Mouse (Mus musculus): ENCODE measurements around the gene Fdxr. TPM values are rescaled to one million over a fixed set of nuclear protein-coding genes. Genes with fewer than 3 reads are reported as not detected.
A peak's percentile ranks its signal among the peaks of the same experiment; 100 is the strongest.

Fdxr gene
- polyA plus RNA-seq, 1 experiment: 32.6 TPM

DNA sequence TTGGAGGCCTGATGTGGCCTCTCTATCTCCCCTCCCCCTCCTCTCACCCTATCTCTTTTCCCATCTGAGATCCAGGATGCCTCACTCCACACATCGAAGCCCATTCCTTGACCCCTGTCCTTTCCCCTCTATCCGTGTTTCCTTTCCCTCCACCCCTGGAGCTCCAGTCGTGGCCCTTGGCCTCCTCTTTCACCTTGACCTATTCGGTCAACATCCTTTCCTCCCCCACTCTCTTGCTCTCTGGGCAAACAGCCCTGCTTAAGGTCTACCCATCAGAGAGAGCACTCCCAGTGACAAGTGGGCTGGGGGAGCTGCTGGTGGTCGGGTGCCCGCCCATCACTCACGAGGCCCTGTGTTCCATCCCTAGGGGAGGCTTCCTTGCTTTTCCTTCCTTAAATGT, 3.1 kb downstream of the Fdxr start:
- no peak overlapping the region for H3K27ac ChIP-seq (ENCODE audit: insufficient read depth, low read length)
- no peak overlapping the region for H3K4me3 ChIP-seq (ENCODE audit: insufficient read depth, low read length)
- H3K4me1 ChIP-seq (ENCODE audit: control insufficient read depth, insufficient read depth, low read length): peaks cover 3% of the 10 kb centered on the region; the same call in 1 of the 2 replicates
- TF ChIP-seq POLR2A (IDR thresholded peaks at IDR 0.05; ENCODE audit: extremely low read depth, insufficient read depth, low read length): no peak
- TF ChIP-seq CTCF (IDR thresholded peaks at IDR 0.05; ENCODE audit: extremely low read depth, insufficient read depth, low read length): no peak

DNA sequence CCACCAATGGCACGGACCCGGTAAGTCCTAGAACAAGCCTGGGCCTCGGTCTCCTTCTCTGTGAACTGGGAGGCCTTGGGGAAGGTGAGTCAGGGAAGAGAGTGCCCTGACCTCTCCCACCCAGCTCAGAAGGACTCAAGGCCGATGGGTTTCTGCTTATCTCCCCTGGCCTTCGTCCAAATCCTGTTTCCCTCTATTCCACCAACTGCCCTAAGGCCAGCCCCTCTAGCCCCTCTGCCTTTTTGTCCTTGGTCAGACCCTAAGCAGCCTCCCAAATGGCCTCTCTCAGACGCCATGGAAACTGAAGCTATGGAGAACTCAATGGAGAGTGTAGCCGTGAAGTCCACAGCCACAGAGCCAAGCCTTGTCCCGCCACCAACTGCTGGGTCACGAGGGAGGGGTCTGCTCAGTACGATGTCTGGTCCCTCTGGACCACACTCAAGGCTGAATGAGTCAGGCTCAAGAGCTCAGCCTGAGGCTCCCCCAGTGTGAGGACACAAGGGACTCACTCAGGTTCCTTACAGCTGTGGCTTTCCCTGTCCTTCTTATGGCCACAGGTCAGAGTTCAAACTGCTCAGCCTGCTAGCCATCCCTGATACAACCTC, 3.9 kb downstream of the Fdxr start:
- no peak overlapping the region for H3K4me3 ChIP-seq (ENCODE audit: insufficient read depth, low read length)
- TF ChIP-seq CTCF (IDR thresholded peaks at IDR 0.05; ENCODE audit: extremely low read depth, insufficient read depth, low read length) (no peak), POLR2A (IDR thresholded peaks at IDR 0.05; ENCODE audit: extremely low read depth, insufficient read depth, low read length) (no peak)

DNA sequence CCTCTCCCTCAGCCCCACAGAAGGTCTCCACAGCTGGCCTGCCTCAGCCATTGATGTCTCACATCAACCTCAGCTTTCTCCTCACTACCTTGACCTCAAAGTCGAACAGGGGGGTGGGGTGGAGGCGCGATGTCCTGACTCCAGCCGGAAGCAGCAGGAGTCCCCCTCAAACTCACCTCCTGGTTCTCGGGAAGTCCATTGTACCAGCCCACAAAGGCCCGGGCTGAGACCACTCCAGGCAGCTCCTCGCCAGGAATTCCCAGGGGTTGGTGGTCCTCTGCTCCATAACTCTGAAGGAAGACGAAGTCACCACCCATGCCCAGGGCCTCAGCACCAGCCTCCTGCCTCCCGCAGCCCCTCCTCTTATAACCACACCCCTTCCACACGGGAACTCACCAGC, 5.4 kb downstream of the Fdxr start:
- Histone ChIP-seq H3K4me1 (ENCODE audit: control insufficient read depth, insufficient read depth, low read length) (peaks cover 3% of the 10 kb centered on the region; the same call in 1 of the 2 replicates), H3K27ac (ENCODE audit: insufficient read depth, low read length) (no peak overlapping the region), H3K4me3 (ENCODE audit: insufficient read depth, low read length) (no peak overlapping the region)
- TF ChIP-seq CTCF (IDR thresholded peaks at IDR 0.05; ENCODE audit: extremely low read depth, insufficient read depth, low read length) (no peak), POLR2A (IDR thresholded peaks at IDR 0.05; ENCODE audit: extremely low read depth, insufficient read depth, low read length) (no peak)

More for the DNA sequence above, 3.9 kb downstream of the Fdxr start:
- Histone ChIP-seq H3K4me1 (ENCODE audit: control insufficient read depth, insufficient read depth, low read length) (peaks cover 3% of the 10 kb centered on the region; the same call in 1 of the 2 replicates), H3K27ac (ENCODE audit: insufficient read depth, low read length) (no peak overlapping the region)

DNA sequence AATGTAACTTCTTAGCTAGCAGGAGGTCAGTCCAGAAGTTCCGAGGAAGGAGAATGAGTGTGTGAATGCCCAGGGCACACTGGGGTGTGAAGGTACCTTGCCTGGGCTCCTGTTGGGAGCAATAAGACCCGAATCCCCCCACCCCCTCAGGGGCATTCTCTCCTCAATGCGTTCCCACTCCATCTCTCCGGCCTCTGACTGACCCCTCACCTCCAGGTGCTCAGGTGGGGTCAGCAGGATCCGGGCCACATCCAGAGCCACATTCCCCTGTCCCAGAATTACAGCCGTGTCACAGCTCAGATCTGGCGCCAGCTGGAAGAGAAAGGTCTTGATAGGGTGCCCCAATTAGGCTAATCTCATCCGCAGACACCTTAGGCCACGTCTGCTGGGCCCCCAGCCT, 5.8 kb downstream of the Fdxr start:
- TF ChIP-seq POLR2A (IDR thresholded peaks at IDR 0.05; ENCODE audit: extremely low read depth, insufficient read depth, low read length) (no peak), CTCF (IDR thresholded peaks at IDR 0.05; ENCODE audit: extremely low read depth, insufficient read depth, low read length) (no peak)
- Histone ChIP-seq H3K27ac (ENCODE audit: insufficient read depth, low read length) (no peak overlapping the region), H3K4me1 (ENCODE audit: control insufficient read depth, insufficient read depth, low read length) (peaks cover 2% of the 10 kb centered on the region; the same call in 1 of the 2 replicates), H3K4me3 (ENCODE audit: insufficient read depth, low read length) (no peak overlapping the region)

DNA sequence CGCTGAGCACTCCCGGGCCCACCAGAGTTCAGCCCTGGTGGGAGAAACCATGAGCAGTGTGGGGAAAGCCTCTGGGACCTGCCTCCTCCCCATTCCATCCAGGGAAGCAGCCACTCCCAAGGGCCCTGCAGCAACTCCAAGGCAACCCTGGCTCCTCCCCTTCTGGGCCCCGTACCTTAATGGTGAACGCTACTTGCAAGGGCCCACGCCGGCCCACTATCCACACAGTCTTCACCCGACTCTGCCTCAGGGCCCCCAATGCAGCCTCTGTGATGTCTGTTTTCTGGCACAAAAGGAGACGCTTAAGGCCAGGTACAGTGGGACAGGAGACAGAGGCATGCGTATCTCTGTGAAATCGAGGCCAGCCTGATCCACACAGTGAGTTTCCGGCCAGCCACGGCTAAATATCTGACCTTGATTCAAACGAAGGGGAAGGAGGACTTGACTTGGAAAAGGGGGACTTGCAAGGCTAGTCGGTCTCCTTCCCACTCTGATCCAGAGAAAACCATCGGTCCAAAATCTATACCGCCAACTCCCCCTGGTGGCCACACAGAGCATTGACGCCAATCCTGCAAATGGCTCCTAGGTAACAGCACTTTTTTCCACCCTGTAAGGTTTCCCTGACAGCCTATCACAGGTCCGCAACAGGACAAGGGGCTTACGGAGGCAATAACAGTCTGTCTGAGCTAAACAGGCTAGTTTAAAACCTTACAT, 6.5 kb downstream of the Fdxr start:
- no peak overlapping the region for H3K4me3 ChIP-seq (ENCODE audit: insufficient read depth, low read length)
- TF ChIP-seq CTCF (IDR thresholded peaks at IDR 0.05; ENCODE audit: extremely low read depth, insufficient read depth, low read length): peak; percentile 96
- TF ChIP-seq POLR2A (IDR thresholded peaks at IDR 0.05; ENCODE audit: extremely low read depth, insufficient read depth, low read length): no peak
- H3K4me1 ChIP-seq (ENCODE audit: control insufficient read depth, insufficient read depth, low read length): no peaks in the 10 kb centered on the region
- no peak overlapping the region for H3K27ac ChIP-seq (ENCODE audit: insufficient read depth, low read length)

DNA sequence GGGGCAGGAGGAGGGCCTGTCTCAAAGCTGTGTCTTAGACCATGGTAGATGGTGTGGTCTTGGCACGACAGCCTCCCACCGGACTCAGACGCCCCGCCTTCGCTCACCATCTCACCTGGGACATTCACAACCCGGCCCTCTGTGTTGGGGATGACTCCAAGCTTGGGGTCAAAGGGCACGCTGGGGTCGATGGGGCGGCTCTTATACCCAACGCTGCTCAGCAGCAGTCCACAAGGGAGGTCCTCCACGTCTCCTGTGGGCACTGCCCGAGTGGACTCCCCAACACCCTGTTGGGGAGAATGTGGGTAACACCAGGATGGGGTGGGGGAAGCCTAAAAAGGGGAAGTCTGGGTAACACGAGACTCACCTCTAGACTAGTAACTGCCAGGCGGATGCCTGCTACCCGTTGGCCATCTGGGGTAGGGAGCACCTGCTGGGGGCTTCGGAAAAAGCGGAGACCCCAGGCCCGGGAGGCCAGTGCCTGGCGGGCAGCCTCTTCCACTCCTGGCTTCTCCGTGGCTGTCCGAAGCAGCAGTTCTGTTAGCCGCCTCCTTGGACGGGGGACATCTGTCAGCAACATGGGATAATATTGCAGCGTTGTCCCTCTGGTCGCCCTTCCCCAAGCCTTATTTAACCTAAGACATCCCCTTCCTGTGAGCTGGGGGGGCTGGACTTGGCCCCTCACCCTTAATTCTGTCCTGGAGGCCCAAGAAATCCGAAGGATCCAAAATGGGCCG, 7.4 kb downstream of the Fdxr start:
- TF ChIP-seq CTCF (IDR thresholded peaks at IDR 0.05; ENCODE audit: extremely low read depth, insufficient read depth, low read length) (no peak), POLR2A (IDR thresholded peaks at IDR 0.05; ENCODE audit: extremely low read depth, insufficient read depth, low read length) (no peak)
- no peak overlapping the region for H3K4me3 ChIP-seq (ENCODE audit: insufficient read depth, low read length)
- H3K27ac ChIP-seq (ENCODE audit: insufficient read depth, low read length): no peak overlapping the region
- no peaks in the 10 kb centered on the region for H3K4me1 ChIP-seq (ENCODE audit: control insufficient read depth, insufficient read depth, low read length)

DNA sequence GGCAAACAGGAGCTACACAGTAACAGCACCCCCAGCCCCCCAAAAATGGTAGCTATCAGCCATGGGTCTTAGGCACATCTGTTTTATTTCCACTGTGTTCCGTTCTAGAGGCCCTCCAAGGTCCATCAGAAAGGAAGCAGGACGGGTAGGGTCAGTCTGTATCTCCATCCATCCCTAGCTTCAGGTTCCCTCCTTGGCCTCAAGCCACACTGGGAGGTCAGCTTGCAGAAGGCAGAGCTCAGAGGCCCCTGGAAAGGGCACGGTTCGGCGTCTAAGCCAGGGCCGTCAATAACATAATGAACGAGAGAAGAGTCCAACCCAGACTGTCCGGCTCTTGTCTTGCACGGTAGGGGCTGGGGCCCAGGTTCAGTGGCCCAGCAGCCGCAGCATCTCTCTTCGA, 8.9 kb downstream of the Fdxr start:
- H3K4me3 ChIP-seq (ENCODE audit: insufficient read depth, low read length): no peak overlapping the region
- no peak overlapping the region for H3K27ac ChIP-seq (ENCODE audit: insufficient read depth, low read length)
- H3K4me1 ChIP-seq (ENCODE audit: control insufficient read depth, insufficient read depth, low read length): no peaks in the 10 kb centered on the region; the same call in 1 of the 2 replicates
- TF ChIP-seq POLR2A (IDR thresholded peaks at IDR 0.05; ENCODE audit: extremely low read depth, insufficient read depth, low read length) (no peak), CTCF (IDR thresholded peaks at IDR 0.05; ENCODE audit: extremely low read depth, insufficient read depth, low read length) (no peak)

DNA sequence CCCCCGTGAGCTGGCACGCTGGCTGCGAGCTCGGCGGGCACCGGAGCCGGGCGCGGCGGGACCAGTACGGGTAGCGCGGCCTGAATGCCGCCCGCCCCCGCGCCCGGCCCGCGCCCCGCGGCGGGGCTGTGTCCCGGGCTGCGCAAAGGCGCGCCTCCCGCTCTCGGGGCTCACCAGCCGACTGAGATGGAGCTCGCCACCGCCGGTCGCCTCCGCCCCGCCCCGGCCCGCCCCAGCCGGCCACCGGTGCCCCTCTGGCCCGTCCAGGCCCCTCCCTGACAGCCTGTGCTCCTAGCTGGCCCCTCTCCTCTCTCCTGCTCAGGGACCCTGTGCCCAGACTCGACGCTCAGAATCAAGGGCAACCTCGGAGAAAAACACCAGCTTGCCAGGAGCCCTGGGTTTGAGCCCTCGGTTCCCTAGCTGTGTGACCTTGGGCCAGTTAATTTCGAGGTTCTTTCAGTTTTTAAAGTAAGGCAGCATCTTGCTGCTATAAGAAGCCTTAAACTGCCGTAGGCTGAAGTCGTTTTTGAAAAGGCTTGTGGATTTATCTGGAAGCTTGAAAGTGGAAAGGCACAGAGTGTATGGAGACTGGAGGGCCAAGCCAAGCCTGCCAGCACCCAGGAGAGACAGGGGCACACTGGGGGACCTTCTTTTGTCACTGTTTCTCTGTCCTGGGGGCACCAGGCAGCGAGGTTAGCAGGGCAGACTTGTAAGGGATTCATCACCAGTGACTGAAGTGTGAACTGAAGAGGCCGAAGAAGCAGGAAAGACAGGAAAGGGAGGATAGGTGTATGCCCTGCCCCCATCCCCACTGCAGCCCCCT, 9.6 kb downstream of the Fdxr start, which contains the start of gene Grin2c:
TSS of gene Grin2c (minus strand) at position 183 of the 823 bp plus-strand sequence.
- Histone ChIP-seq H3K4me1 (ENCODE audit: control insufficient read depth, insufficient read depth, low read length) (no peaks in the 10 kb centered on the region; the same call in 1 of the 2 replicates), H3K4me3 (ENCODE audit: insufficient read depth, low read length) (peak within 1 kb of the TSS; percentile 27), H3K27ac (ENCODE audit: insufficient read depth, low read length) (0 out of 2 replicates have a peak within 1 kb of the TSS, but pooled peaks have one; percentile 23)
- TF ChIP-seq POLR2A (IDR thresholded peaks at IDR 0.05; ENCODE audit: extremely low read depth, insufficient read depth, low read length): no peak
- no peak for TF ChIP-seq CTCF (IDR thresholded peaks at IDR 0.05; ENCODE audit: extremely low read depth, insufficient read depth, low read length)

DNA sequence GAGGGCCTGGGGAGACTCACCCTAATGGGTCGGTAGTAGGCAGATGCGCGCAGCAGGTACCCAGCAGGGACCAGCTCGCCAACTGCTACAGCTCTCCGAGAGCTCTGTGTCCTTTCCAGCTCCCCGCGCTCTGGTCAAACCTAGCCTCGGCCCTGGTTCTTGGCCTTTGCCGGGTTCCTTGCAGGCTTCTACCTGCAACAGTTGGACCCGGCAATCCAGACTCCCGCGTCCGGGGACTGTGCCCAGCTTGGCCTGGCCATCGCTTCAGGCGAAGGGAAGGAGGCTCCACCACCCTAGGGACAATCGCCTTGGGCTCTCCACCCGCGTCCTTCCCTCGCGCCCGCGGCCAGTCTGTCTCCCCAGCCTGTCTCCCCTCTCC, 10.5 kb downstream of the Fdxr start:
- no peak for TF ChIP-seq POLR2A (IDR thresholded peaks at IDR 0.05; ENCODE audit: extremely low read depth, insufficient read depth, low read length)
- no peak for TF ChIP-seq CTCF (IDR thresholded peaks at IDR 0.05; ENCODE audit: extremely low read depth, insufficient read depth, low read length)
- Histone ChIP-seq H3K4me3 (ENCODE audit: insufficient read depth, low read length) (peak overlapping the region; percentile 27), H3K27ac (ENCODE audit: insufficient read depth, low read length) (0 out of 2 replicates have a peak overlapping the region, but pooled peaks have one; percentile 23), H3K4me1 (ENCODE audit: control insufficient read depth, insufficient read depth, low read length) (no peaks in the 10 kb centered on the region; the same call in 1 of the 2 replicates)
